Mouse (Mus musculus) fibroblast of lung, adult 2 months (primary cell): Measurements from ENCODE around the gene Dock2.
A peak's percentile ranks its signal among the peaks of the same experiment; 100 is the strongest.
"Not testable (repeated sequence)": the region's sequence is repeated elsewhere in the genome, so short reads cannot be mapped to it uniquely, and the experiment has no call there.

ENCODE experiments used
- DNase-seq: peaks from one replicate; pipeline ENCODE4 v3.0.0-alpha.2; 2011; ENCODE audit warnings: low read depth

The Dock2 gene

DNA sequence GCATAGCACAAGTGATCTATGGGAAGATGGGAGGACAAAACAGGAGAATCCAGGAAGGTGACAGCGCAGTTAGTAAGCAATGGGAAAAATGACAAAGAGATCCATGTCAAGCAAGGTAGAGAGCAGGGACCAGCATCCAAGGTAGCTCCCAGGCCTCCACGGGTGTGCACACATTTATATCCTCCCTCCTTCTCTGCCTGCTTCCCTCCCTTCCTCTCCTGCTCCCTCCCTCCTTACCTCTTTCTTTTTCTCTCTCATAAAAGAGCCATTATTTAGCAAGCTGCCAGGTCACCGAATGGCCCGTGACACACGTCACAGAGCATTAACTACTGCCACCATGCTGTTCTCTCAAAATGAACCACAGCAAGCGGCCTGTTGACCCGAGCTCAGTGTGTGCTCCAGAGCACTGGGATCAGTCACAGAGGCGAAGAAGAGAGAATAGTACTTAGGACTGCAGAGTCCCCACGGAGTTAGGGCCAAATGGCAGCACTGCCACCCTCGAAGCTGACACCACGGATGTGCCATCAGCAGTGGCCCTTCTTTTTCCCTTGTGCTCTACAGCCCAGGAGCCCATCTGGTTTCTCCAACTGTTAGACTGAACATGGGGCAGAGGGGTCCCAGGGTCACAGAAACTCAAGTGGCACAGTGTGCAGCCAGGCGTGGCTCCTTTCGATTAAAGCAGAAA lies 499.4 kb downstream of the Dock2 start:
- DNase-seq = no peak

DNA sequence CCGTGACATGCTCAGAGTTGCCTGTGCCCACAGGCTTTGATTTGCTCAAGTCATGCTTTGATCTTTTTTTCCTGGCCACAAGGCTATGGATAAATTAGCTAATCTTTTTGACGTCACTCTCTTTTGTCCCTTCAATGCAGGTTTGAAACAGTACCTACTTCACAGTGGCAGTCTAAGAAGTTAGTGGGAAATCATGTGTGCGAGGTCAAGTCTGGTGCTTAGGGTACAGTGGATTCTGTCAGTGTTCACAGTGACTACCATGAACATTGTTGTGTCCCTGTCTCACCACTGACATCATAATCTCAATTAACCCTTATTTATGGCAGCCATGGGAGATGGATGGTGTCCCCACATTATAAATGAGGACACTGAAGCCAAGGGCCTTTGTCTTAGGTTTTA lies 506.6 kb downstream of the Dock2 start:
- no peak for DNase-seq

DNA sequence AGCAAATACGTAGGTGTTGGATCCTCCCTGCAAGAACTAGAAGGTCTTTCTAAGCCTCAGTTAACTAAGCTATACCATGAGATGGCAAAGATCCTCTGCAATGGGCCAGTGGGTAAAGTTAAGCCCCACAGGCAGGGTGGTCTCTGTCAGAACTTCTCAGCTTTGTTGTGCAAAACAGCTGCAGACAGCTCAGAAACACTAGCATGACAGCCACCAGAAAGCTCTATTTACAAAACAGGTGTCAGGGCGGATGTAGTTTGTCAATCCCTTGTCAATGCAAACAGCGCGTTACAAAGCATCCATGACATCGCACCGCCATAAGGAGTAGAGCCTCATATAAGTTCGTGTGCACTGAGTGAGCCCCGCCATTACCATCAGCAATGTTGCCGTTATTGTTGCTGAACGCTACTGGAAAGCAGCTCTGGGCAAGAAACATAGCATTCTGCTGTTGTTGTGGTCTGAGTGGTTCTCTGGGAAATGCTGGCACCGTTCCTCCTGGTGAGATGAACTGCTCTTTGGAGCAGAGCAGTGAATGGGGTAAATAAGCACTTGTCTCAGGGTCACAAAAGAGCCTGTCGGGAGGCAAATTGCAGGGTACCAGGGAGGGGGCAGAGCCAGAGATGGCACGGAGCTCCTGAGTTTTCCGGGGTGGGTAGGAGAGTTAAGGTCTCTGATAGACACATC lies 507.2 kb downstream of the Dock2 start:
- DNase-seq = no peak

DNA sequence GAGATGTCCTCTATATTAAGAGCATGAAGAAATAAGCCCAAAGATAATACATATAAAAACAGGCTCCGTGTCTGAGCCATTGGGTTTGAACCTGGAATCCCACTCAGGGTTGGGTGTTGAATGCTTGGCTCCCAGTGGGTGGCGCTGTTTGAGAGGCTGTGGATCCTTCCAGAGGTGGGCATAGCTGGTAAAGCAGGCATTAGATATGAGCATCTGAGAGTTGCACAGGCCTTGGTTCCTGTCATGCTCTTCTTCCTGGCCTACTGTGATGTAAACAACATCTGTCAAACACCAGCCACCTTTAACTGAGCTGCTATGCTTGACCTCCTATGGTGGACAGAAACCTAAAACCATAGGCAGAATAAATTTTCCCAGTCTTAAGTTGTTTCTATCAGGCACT lies 507.8 kb downstream of the Dock2 start:
- DNase-seq = no peak

DNA sequence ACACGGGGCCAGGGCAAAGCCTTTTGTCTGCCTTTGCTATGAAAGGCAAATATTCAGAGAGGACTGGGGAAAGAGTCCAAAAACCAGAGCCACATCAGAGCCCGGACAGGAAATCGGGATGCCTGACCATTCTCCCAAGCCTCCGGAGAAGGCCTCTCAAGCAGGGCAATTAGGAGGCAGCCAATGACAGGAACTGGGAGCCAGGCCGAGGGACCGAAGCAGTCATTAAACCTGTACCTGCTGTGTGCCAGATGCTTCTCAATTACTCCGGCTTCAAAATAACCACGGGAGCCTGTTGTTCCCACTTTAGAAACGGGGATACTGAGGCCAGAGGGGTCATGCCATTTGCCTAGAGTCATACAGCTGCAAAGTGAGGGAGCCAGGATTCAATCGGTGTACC lies 511.7 kb downstream of the Dock2 start:
- no peak for DNase-seq

DNA sequence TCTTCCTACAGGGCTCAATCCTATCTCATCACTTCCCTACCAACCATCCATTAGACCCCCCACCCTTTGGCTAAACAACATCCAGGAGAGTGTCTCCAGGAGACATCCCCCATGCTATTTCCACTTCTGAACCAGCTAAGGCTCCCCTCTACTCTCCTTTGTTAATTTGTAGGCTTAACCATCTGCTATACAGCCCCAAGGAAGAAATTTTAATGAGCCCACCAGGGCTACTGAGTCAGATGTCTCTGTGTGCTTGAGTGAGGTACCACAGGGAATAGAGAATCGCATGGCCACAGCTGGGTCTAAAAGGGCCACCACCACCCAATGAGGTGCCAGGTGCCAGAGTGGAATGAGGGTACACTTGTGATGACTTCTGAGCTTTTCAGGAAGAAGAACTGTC lies 519.6 kb downstream of the Dock2 start:
- no peak for DNase-seq

DNA sequence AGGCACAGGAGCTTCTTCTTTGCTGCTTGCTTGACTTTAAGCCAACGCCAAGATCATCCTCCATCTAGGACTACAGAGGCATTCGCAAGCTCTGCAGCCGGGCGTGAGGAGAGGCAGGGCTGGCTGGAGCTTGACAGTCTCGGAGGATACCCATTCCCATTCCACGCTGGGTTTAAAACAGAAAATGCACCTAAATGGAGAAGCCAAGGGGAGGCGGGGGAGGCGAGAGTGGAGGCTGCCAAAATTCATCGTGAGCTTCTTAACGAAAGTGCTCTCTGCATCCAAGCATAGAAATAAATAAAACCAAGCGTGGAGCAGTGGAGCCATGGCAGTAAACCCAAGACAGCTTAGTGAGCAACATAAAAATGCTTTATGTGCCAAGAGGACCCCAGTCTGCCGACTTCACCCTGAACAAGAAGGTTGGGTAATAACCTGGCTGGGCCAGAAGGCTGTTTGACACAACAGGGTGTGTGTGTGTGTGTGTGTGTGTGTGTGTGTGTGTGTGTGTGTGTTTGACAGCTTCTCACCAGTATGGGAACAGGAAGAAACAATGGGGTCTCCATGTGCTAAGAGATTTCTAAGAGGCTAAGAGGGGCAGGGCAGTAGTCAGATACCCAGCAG lies 524.7 kb downstream of the Dock2 start:
- DNase-seq = no peak

DNA sequence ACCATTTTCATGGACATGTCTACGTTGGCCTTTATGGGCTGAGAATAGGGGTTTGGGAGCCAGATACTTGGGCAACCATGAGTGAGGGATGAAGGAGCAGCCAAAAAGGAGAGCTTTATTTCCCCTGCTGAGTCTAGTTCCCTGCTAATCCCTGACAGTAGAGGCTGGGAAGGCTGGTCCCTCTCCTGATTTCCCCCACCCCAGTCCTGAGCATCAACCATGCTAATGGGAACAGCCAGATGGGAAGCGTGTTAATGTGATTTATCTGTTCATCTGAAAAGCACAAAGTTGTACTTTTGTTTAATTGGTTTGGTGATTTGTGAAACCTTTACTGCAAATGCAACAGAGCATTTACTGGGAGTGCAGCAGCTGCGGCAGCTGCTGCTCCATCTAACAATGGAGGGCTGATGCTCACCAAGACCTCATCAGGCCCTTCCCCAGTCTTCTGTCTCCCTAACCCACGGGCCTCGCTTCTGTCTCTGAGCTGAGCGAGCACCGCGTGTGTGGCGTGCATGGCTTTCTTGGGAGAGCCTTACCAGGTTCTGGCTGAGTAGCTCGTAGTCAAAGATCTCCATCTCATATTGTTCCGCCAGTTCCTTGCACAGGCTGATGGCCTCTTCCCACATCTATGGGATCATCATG lies 526.0 kb downstream of the Dock2 start:
- DNase-seq = no peak

DNA sequence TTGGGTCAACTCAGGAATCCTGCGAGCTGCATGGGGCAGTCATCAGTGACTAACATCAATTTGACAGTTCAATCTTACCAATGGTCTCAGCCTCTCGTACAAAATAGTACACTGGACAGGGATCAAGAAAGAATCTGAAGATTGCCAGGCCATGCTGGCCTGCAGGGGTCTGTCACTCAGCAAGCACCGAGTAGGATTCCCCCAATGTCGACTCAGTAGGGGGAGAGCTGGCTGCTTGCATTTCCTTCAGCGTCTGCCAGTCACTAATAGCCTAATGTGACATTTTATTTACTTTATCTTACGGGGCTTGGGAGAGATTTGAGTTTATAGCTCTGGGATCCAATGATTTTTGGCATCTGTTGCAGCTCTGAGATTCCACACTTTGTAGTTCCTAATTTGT lies 540.7 kb downstream of the Dock2 start:
- no peak for DNase-seq

DNA sequence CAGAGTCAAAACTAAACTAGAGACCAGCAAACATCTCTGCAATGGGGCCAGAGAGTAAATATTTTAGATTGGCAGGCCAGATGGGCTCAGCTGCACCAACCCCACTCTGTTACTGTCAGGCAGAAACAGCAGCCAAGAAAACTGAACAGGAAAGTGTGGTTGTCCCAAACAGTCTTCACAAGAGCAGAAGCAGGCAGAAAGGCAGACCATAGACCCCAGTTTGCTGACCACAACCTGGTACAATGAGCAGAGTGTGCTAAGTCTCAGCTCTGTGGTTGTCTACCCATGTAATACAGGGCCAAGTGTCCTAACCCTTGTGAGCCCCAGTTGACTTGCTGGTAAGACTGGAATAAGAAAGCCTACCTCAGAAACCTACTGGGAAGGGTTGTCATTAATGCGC lies 543.4 kb downstream of the Dock2 start:
- no peak for DNase-seq

DNA sequence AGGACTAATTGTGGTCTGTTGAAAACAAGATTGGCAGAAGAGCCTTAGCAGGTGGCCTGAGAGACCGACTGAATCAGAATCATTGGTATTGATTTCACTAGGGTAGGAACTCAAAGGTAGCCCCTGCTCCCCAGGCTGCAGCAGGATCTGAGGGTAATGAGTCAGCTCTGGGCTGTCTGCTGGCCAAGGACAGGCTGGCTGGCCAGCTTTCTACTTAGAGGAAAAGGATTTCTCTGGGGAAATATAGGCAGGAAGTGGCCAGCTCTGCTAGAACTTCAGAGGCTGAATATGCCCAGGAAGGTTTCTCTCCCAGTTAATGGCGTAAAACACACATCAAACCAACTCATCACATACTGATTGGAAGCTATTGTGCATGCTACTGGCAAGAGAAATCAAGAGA lies 544.0 kb downstream of the Dock2 start:
- no peak for DNase-seq

DNA sequence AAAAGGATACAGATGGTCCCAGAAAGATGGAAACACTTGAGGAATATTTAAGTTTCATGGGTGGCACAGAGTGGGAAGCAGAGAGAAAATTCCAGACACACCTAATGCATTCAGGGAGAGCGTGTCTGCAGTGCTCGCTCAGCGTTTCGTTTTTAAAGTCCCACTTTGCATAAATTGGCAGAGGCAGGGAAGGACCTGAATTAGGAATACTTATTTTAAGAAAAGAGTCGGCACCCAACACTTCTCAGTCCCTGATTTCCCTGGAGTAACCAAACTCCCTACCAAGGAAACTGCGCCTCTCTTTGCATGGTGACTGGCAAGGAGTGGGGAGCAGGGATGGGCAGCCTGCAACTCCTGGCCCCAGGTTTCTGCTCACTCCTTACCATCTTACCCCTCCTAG lies 546.8 kb downstream of the Dock2 start:
- DNase-seq = no peak

DNA sequence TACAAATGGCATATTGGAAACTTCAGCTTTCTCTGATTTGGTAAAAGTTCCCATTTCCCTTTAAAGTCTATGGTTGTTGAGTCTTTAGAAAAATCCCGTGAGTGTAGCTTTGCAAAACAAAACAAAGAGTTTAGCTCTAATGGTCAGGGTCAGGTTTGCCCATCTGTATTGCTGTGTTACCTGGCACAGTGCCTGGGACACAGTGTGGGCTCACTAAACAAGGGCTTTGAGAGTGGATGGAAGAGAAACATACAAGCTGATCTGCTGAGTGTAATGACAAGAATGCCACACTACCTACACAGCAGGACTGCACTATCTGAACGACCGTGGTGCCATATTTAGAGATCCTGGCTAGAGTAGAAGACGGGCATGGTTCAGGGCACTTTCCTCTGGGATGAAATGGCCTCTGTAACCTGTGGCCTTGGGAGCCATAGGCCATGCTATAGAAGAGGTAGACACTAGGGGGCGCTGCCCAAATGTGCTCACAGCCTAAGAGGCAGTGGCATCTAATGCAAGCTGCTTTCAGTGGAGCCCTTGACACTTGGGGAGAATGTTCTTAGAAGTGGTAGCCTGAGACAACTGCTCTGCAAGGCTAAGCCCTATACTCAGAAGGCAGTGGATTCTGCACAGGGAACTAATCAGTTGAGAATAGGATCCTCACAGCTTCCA lies 547.5 kb downstream of the Dock2 start:
- DNase-seq = no peak

DNA sequence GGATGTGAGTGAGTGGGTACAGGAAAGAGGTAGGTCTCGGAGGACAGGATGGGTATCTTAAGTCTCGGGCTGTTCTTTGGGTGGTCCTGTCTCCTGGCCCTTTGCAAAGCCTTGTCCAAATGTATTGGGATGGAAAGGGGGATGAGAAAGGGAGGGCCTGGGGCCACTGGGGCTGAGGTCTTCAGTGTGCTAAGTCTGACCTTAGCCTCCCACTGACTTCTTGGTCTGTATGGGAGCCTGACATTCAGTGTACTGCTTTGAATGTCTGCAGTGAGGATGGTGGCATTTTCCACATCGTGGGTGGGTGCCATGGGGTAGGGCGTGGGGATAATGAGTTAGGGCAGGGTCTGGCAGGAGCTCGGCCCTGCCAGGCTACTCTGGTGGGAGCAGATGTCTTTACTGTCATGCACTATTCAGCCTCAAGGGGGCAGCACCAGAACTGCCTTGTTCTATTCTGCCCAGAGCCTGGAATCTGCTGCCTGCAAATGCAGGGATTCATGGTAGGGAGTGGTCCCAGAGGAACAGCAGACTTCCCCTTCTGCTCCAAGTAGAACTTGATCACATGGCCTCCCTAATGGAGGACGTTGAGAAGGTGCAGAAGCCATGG lies 554.8 kb downstream of the Dock2 start:
- DNase-seq = no peak

DNA sequence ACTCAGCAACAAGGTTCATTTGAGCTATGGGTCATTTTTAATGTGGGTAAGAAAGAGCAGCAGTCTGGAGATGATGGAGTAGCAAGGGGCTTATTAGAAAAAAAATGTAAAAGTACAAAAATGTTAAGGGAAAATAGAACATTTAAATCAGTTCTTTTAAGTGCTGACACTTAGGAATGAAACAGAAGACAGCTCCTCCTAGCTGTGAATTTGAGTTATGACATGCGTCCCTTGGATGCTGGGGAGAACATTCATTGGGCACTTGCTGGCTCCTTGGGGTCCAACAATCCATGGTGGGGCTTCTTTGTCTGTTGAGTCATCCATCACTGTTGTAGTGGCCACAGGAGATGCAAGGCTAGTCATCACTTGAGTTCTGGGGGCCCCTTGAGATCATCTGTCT lies 556.5 kb downstream of the Dock2 start:
- no peak for DNase-seq

DNA sequence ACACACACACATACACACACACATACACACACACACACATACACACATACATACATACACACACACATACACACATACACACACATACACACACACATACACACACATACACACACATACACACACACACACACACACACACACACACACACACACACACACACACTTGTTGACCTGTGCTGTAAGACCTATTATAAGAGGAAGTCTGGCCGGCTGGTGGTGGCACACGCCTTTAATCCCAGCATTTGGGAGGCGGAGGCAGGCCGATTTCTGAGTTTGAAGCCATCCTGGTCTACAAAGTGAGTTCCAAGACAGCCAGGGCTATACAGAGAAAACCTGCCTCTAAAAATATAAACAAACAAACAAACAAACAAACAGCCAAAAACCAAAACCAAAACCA lies 563.1 kb downstream of the Dock2 start:
- not testable (repeated sequence) for DNase-seq

DNA sequence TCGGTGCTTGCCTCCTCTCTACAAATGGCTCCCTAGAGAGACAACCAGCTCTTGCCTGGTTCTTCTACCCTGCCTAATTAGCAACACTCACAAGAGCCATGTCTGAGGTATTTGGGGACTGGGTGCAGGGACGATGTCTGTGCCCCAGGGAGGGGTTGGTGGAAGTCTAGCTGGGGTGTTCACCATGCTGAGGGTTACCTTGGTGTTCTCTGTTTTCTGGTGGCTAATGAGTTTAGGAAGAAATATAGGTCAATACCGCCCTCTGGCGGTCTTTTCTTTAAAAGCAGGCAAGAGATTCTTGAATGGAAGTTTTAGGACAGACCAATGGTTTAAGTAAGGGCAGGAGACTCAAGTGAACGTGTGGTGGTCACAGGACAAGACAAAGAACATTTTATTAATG lies 570.8 kb downstream of the Dock2 start:
- DNase-seq = peak; percentile 13

DNA sequence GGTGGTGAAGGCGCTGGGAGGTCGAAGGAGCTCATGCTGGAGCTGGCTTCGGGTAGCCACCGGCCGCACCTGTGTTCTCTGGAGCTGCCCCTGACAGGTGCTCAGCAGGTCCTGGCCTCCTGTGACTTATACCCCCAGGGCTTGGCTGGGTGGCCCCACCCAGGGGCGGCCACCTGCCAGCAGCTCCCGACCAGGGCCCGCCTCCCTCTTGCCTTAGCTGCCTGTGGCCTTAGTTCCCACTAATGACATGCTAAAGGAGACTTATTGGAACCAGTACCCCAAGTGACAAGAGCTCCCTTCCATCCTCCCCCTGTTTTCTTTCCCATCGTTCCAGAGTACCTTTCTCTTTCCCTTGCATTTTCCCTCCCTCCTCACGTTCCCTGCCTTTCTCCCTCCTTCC lies 575.7 kb downstream of the Dock2 start, which contains the start of gene Foxi1:
Gene Foxi1, minus strand, starts transcription at position 101 of the 400 bp plus-strand sequence.
- no peak for DNase-seq

DNA sequence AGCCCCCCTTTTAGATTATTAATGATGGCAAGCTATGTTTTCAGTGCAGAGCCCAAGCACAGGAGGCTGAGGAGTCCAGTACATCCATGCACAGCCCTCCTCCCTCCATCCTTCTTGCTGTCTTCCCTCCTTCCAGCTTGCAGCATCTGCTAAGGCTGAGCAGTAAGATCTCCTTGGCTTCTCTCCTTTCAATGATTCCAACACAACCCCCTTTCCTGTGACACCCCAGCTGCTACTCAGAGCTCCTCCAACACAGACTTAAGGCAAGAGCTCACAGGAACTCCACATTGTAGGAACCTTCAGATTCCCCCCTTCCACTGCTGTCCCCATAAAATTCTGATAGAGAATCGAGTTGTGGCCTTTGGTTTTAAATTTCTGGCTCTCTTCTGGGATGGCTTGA lies 580.9 kb downstream of the Dock2 start:
- DNase-seq = no peak

DNA sequence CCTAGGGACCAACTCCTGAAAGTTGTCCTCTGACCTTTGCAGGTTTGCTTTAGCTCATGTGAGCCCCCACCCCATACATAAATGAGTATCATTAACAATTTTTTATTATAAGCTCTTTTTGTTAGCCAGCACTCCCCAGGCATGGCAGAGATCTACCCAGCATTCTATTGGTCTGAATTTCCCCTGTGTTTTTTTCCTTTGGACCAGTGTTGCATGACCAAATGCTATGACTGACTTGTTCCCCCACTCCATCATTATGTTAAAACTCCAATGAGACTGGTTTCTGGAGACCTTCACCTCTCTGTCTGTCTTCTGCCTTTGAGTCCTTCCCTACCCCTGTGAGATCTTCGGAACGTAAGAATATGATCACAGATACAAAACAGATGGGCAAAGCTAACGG lies 588.5 kb downstream of the Dock2 start:
- DNase-seq = no peak

DNA sequence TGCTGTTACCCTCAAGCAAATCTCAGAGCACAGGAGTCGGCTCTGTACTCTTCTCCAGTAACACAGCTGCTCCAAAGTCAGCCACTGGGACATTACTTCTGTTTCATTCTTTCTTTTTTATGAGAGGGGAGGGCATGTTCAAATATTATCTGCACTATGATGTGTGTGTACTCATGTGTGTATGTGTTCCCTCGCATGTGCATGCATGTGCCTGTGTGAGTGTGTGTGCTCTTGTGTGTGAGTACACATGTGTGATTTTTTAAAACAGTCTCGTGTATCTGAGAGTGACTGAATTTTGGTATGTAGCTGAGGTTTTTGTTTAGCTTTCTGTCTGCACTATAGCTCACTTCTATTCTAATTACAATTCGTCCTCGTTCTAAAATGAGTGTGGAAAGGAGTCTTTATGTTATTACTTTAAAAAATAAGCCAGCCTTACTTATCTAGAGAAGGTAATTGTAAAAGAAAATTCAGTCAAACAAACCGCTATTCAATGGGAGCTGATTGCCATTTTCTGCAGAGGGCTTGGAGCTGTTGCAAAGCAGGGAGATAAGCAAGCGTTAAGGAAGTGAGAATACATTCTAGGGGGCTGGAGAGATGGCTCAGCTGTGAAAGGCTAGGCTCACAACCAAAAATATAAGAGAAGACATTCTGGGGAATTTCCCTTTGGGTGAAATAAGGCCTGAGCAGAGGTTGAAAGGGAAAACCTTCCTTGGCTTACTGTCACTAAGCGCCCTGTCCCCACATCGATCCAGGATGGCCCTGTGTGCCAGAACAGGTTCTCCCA lies 589.3 kb downstream of the Dock2 start:
- no peak for DNase-seq
